Mouse (Mus musculus) spleen, adult 18-20 months (tissue): Measurements from ENCODE around the gene Cacna2d3.

Source experiments
- DNase-seq, 2 experiments: peaks; one replicate each; pipeline ENCODE4 v3.0.0; 2022; ENCODE audit warnings: mixed read lengths in 2 of 2

Gene Cacna2d3

GRCm38 (mm10) chr14:29137006-29137579, 584.6 kb downstream of the Cacna2d3 start:
- DNase-seq = no peak

GRCm38 (mm10) chr14:29134901-29135300, 586.8 kb downstream of the Cacna2d3 start:
- no peak for DNase-seq

- DNase-seq = no peak
Measured at GRCm38 (mm10) chr14:29130511-29130910, 591.2 kb downstream of the Cacna2d3 start.

GRCm38 (mm10) chr14:29123886-29124285, 597.8 kb downstream of the Cacna2d3 start:
- DNase-seq = no peak

GRCm38 (mm10) chr14:29122749-29123148, 598.9 kb downstream of the Cacna2d3 start:
- no peak for DNase-seq

- DNase-seq = no peak
Measured at GRCm38 (mm10) chr14:29113852-29114450, 607.7 kb downstream of the Cacna2d3 start.

GRCm38 (mm10) chr14:29111666-29112065, 610.0 kb downstream of the Cacna2d3 start:
- DNase-seq = no peak

- DNase-seq = no peak
Measured at GRCm38 (mm10) chr14:29110351-29111091, 611.1 kb downstream of the Cacna2d3 start.

GRCm38 (mm10) chr14:29107464-29107863, 614.2 kb downstream of the Cacna2d3 start:
- DNase-seq = no peak

- no peak for DNase-seq
Measured at GRCm38 (mm10) chr14:29097776-29098175, 623.9 kb downstream of the Cacna2d3 start.

GRCm38 (mm10) chr14:29095431-29095830, 626.2 kb downstream of the Cacna2d3 start:
- no peak for DNase-seq

GRCm38 (mm10) chr14:29090074-29090473, 631.6 kb downstream of the Cacna2d3 start:
- DNase-seq = peak in 1 of 2 experiments; percentile 19

GRCm38 (mm10) chr14:29086528-29086927, 635.1 kb downstream of the Cacna2d3 start:
- DNase-seq = no peak

- DNase-seq = no peak
Measured at GRCm38 (mm10) chr14:29085493-29086159, 636.0 kb downstream of the Cacna2d3 start.

- no peak for DNase-seq
Measured at GRCm38 (mm10) chr14:29082171-29082570, 639.5 kb downstream of the Cacna2d3 start.

GRCm38 (mm10) chr14:29080630-29081029, 641.0 kb downstream of the Cacna2d3 start:
- DNase-seq = no peak

GRCm38 (mm10) chr14:29080228-29080627, 641.4 kb downstream of the Cacna2d3 start:
- no peak for DNase-seq

- DNase-seq = no peak
Measured at GRCm38 (mm10) chr14:29077418-29077817, 644.2 kb downstream of the Cacna2d3 start.

GRCm38 (mm10) chr14:29073747-29074146, 647.9 kb downstream of the Cacna2d3 start:
- DNase-seq = no peak

GRCm38 (mm10) chr14:29062676-29063075, 659.0 kb downstream of the Cacna2d3 start:
- no peak for DNase-seq

GRCm38 (mm10) chr14:29061491-29061890, 660.2 kb downstream of the Cacna2d3 start:
- no peak for DNase-seq

- DNase-seq = no peak
Measured at GRCm38 (mm10) chr14:29060679-29061078, 661.0 kb downstream of the Cacna2d3 start.
